In the genomic region with DNA sequence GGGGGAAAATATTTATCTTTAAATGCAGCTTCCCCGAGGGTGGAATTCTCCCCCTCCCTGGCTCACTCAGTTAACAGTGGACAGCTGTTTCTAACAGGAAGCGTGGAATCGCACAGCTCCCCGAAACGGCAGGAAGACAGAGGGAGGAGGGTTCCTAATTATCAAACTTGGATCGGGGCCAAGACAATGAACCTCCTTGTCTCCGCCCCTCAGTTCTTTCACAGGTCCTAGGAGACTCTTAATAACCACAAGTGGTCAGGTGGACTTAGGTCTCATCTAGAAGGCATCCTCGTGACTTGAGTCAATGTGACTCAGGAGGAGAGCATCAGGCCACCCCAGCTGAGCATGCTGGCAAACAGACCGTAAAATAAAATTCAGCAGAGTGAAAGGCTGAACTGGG, we compare ENCODE assay signal across 8 mouse cellular contexts. TPM values are rescaled to one million over a fixed set of nuclear protein-coding genes. Genes with fewer than 3 reads are reported as not detected.
A peak's percentile ranks its signal among the peaks of the same experiment; 100 is the strongest.
DNase-seq lines count a peak whose midpoint lies in the region; ATAC-seq lines count a peak whose summit lies in the region.

No protein-coding gene starts in this region.

- no peaks in the 10 kb centered on the region for H3K36me3 ChIP-seq in forebrain, embryonic 15.5 days
- no peaks in the 10 kb centered on the region for H3K36me3 ChIP-seq in hindbrain, embryonic 10.5 days
- H3K36me3 ChIP-seq in midbrain, embryonic 10.5 days, result no peaks in the 10 kb centered on the region

- WGBS in forebrain, embryonic 15.5 days, result 2% methylated on average over 9 of the region's 9 CpGs
- 22% methylated on average over 9 of the region's 9 CpGs for WGBS in hindbrain, embryonic 10.5 days
- 42% methylated on average over 9 of the region's 9 CpGs for WGBS in midbrain, embryonic 10.5 days

- peak overlapping the region; percentile 46 for H3K27ac ChIP-seq in forebrain, embryonic 15.5 days (replicated peaks)
- H3K27ac ChIP-seq in hindbrain, embryonic 10.5 days, result peak overlapping the region; percentile 75
- H3K27ac ChIP-seq in midbrain, embryonic 10.5 days (replicated peaks), result peak overlapping the region; percentile 67

- no peak overlapping the region for H3K9ac ChIP-seq in forebrain, embryonic 15.5 days (replicated peaks)

- H3K4me1 ChIP-seq in forebrain, embryonic 15.5 days, result peaks cover 14% of the 10 kb centered on the region
- H3K4me1 ChIP-seq in hindbrain, embryonic 10.5 days (replicated peaks), result peaks cover 27% of the 10 kb centered on the region
- H3K4me1 ChIP-seq in midbrain, embryonic 10.5 days, result peaks cover 27% of the 10 kb centered on the region

- ATAC-seq in forebrain, embryonic 15.5 days (replicated peaks), result 0 out of 2 replicates have a peak, but pooled peaks have one; percentile 55

- H3K27me3 ChIP-seq in forebrain, embryonic 15.5 days, result no peaks in the 10 kb centered on the region
- H3K27me3 ChIP-seq in hindbrain, embryonic 10.5 days (ENCODE audit: insufficient read depth, poor library complexity, severe bottlenecking), result no peaks in the 10 kb centered on the region
- no peaks in the 10 kb centered on the region for H3K27me3 ChIP-seq in midbrain, embryonic 10.5 days (ENCODE audit: low read depth, poor library complexity, severe bottlenecking)

- H3K9me3 ChIP-seq in forebrain, embryonic 15.5 days, result no peaks in the 10 kb centered on the region
- no peaks in the 10 kb centered on the region for H3K9me3 ChIP-seq in hindbrain, embryonic 10.5 days
- no peaks in the 10 kb centered on the region for H3K9me3 ChIP-seq in midbrain, embryonic 10.5 days (replicated peaks)

- DNase-seq in embryo, embryonic 10 days (ENCODE audit: low spot score), result peak; percentile 58
- DNase-seq in embryo, embryonic 9.5 days (ENCODE audit: extremely low spot score), result no peak
- no peak for DNase-seq in hindbrain, embryonic 10.5 days (ENCODE audit: low spot score)
- peak; percentile 41 to 60 for DNase-seq in layer of hippocampus, postnatal 14 days (ENCODE audit: low spot score in 2 of 2)
- no peak for DNase-seq in midbrain, embryonic 10.5 days (ENCODE audit: low spot score)
- DNase-seq in ovary, postnatal 10 days (ENCODE audit: low spot score), result no peak
- DNase-seq in cerebellum, adult 11-12 months, result no peak

- H3K4me2 ChIP-seq in forebrain, embryonic 15.5 days (replicated peaks), result peak overlapping the region; percentile 16; the same call in 1 of the 2 replicates

- no peak overlapping the region for H3K4me3 ChIP-seq in forebrain, embryonic 15.5 days
- H3K4me3 ChIP-seq in hindbrain, embryonic 10.5 days, result peak overlapping the region; percentile 23
- no peak overlapping the region for H3K4me3 ChIP-seq in midbrain, embryonic 10.5 days

RNA-seq across cellular contexts. Expression of a gene that starts 8.7 kb away (rescaled TPM):
- 26.6 and 32.0 TPM in 2 replicates for polyA plus RNA-seq in forebrain, embryonic 15.5 days (2015; fragmentation: Nextera tagmentation; extraction: Ambion mirVana)
- 29.4 and 40.4 TPM in 2 replicates for polyA plus RNA-seq in hindbrain, embryonic 10.5 days (2016; fragmentation: Nextera tagmentation; extraction: Ambion mirVana)
- total RNA-seq in layer of hippocampus, postnatal 14 days (2021), result 100 to 1,000 TPM; 118 to 127 TPM
- 24.5 and 30.7 TPM in 2 replicates for polyA plus RNA-seq in midbrain, embryonic 10.5 days (2016; fragmentation: Nextera tagmentation; extraction: Ambion mirVana)

RNA-seq across cellular contexts. Expression of a gene that starts 36.2 kb away (rescaled TPM):
- polyA plus RNA-seq in forebrain, embryonic 15.5 days (2015; fragmentation: Nextera tagmentation; extraction: Ambion mirVana), result 953 and 957 TPM in 2 replicates
- polyA plus RNA-seq in hindbrain, embryonic 10.5 days (2016; fragmentation: Nextera tagmentation; extraction: Ambion mirVana), result 2,517 and 3,327 TPM in 2 replicates
- total RNA-seq in layer of hippocampus, postnatal 14 days (2021), result 100 to 1,000 TPM; 395 to 425 TPM
- 2,531 and 3,331 TPM in 2 replicates for polyA plus RNA-seq in midbrain, embryonic 10.5 days (2016; fragmentation: Nextera tagmentation; extraction: Ambion mirVana)

Comparison
In these comparisons a context has a peak if more than half of its experiments do, and no peak if none do; other contexts are left out.
1. DNase-seq: peak in embryo, embryonic 10 days (single experiment) and layer of hippocampus, postnatal 14 days (2 of 2); none in embryo, embryonic 9.5 days (single experiment), hindbrain, embryonic 10.5 days (single experiment), midbrain, embryonic 10.5 days (single experiment), ovary, postnatal 10 days (single experiment) and cerebellum, adult 11-12 months (single experiment).
2. Peak in every context shown above with its lines, with median percentiles within 50 percentile points of each other: H3K27ac ChIP-seq.